Mouse (Mus musculus) cortical plate, adult 2 months (tissue): ENCODE measurements around the gene Wdr24. TPM values are rescaled to one million over a fixed set of nuclear protein-coding genes. Genes with fewer than 3 reads are reported as not detected.

Experiments used
- H3K27ac ChIP-seq: fragments of 200-500 bp; 2 replicates; pipeline ENCODE4 v1.5.1; 2012; ENCODE audit warnings: low read length, control low read depth, inconsistent platforms; ENCODE audit not compliant: insufficient read depth
- H3K4me1 ChIP-seq: fragments of 200-500 bp; 2 replicates; pipeline ENCODE4 v1.6.1; 2011; ENCODE audit warnings: low read length; ENCODE audit not compliant: control insufficient read depth, insufficient read depth
- H3K4me3 ChIP-seq: fragments of 200-500 bp; 2 replicates; pipeline ENCODE4 v1.5.1; 2011; ENCODE audit warnings: mild to moderate bottlenecking, low read length, control low read depth; ENCODE audit not compliant: insufficient read depth
- CTCF ChIP-seq: fragments of 200-500 bp; IDR thresholded peaks from 2 replicates; pipeline ENCODE4 v1.5.1; 2011; ENCODE audit warnings: mild to moderate bottlenecking, control low read depth, low read length; ENCODE audit not compliant: insufficient read depth; ENCODE audit errors: extremely low read depth
- POLR2A ChIP-seq: fragments of 200-500 bp; IDR thresholded peaks from 2 replicates; pipeline ENCODE4 v1.6.1; 2011; ENCODE audit warnings: mild to moderate bottlenecking, low read length, control low read depth; ENCODE audit not compliant: insufficient read depth; ENCODE audit errors: extremely low read depth
- polyA plus RNA-seq: library from polyadenylated mRNA; depleted of rRNA; stranded (reverse); fragments of >200 nt; gene quantifications from 2 replicates; pipeline ENCODE4 v1.2.3, GENCODE M21; 2012; rRNA removed

Gene Wdr24
- polyA plus RNA-seq, result 36.4 and 40.0 TPM in 2 replicates

GRCm38 (mm10) chr17:25823452-25823851 is at the start of gene Wdr24:
Wdr24 (plus strand) TSS chr17:25823627.
- Histone ChIP-seq H3K27ac (no peak within 1 kb of the TSS), H3K4me3 (peak within 1 kb of the TSS; percentile 65), H3K4me1 (peaks cover 7% of the 10 kb centered on the region)
- TF ChIP-seq POLR2A, result peak; percentile 61; the same call in 1 of the 2 replicates
- no peak for TF ChIP-seq CTCF

GRCm38 (mm10) chr17:25775318-25776062 is 47.9 kb upstream of the Wdr24 start:
- H3K4me1 ChIP-seq, result peaks cover 4% of the 10 kb centered on the region; the same call in 1 of the 2 replicates
- no peak overlapping the region for H3K27ac ChIP-seq
- TF ChIP-seq POLR2A (no peak), CTCF (no peak)
- no peak overlapping the region for H3K4me3 ChIP-seq

DNA sequence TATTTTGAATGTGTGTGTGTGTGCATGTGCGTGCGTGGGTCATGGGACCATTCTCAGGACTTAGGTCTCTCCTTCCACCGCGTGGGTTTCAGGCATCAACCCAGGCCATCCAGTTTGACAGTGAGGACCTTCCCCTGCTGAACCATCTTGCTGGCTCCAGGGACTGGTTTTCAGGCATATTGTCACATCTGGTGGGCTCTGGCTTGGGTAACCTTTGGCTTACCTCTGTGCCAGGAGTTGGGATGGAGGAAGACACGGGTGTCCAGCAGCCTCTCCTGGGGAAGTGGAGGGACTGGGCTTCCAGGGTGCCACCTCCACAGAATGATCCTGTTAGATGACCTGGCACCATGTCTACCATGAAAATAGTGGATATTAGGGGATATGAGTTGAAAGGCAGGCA is 45.5 kb upstream of the Wdr24 start:
- H3K4me1 ChIP-seq, result peaks cover 4% of the 10 kb centered on the region; the same call in 1 of the 2 replicates
- TF ChIP-seq POLR2A (no peak), CTCF (no peak)
- H3K27ac ChIP-seq, result no peak overlapping the region
- H3K4me3 ChIP-seq, result no peak overlapping the region

DNA sequence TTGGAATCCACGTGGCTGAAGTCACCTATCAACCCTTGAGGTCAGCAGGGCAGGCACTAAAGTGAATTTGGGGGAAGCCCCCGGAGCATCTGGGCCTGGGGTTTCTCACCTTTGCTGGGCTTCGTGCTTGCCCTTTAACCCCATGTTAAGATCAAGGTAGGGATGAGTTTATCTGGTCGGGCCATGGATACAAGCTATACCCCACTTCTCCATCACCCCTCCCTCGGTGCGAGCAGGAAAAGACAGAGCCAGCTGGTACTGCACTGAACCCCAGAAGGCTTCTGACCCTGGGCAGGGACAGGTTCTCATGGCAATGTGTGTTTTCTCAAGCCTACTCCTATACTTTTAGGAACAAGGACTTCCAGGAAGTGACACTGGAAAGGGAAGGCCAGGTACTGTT is 42.1 kb upstream of the Wdr24 start:
- no peak for TF ChIP-seq POLR2A
- TF ChIP-seq CTCF, result no peak
- H3K27ac ChIP-seq, result no peak overlapping the region
- no peak overlapping the region for H3K4me3 ChIP-seq
- H3K4me1 ChIP-seq, result peaks cover 7% of the 10 kb centered on the region

DNA sequence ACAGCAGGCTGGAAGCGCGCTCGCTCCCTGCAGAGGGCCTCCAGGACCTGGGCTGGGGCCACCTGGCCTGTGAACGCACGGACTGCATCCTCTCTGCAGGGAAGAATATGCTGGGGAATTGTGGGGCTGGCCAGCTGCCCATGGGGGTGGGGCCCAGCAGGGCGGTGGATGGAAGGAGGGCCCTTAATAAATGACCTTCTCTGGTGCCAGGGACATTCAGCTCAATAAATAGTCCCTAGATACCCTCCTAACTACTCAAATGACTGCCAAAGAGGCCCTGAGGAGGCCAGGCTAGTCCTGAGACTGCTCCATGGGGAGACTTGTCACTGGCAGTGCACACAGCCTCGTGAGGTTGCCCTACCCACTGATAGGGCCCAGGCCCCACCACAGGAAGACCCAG is 40.3 kb upstream of the Wdr24 start:
- peaks cover 7% of the 10 kb centered on the region for H3K4me1 ChIP-seq
- peak overlapping the region; percentile 74; the same call in 1 of the 2 replicates for H3K4me3 ChIP-seq
- TF ChIP-seq POLR2A, result 0 out of 2 replicates have a peak, but pooled peaks have one; percentile 11
- no peak for TF ChIP-seq CTCF
- H3K27ac ChIP-seq, result no peak overlapping the region

DNA sequence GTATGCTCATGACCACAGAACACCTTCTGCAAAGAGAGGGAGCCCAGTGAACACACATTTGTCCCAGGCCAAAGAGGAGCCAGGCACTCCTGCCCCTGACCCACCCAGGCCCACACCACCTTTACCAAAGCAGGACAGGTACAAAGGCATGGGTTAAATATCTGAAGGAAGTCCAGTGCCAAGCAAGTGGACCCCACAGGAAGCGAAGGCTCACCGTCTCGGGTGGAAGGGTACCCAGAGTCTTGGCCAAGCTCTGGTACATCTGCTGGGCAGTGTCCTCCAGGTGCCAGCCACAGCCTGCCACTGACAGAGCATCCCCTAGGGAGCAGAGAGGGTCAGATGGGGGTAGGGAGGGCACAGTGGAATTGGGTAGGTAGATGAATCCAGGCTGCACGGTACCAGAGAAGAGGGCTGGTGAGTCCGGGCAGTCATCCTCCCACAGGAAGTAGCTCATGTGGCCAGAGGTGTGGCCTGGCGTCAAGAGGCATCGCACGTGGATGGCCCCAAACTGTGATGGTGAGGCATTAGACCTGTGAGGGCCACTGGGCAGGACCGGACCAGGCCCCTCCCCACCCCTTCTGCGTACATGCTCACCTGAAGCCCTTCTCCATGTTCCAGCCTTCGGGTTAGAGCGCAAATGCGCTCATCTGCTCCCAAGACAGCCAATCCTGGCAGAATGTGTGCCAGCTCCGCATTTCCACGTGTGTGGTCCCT is 39.4 kb upstream of the Wdr24 start:
- no peak for TF ChIP-seq CTCF
- TF ChIP-seq POLR2A, result no peak
- Histone ChIP-seq H3K4me3 (peak overlapping the region; percentile 74), H3K27ac (no peak overlapping the region), H3K4me1 (peaks cover 7% of the 10 kb centered on the region)

- peaks cover 7% of the 10 kb centered on the region for H3K4me1 ChIP-seq
- H3K4me3 ChIP-seq, result peak within 1 kb of the TSS; percentile 74
- TF ChIP-seq POLR2A (peak; percentile 94), CTCF (no peak)
- peak within 1 kb of the TSS; percentile 55; the same call in 1 of the 2 replicates for H3K27ac ChIP-seq
Measured at GRCm38 (mm10) chr17:25785281-25785745, 38.1 kb upstream of the Wdr24 start, which contains the start of gene Haghl. Haghl (minus strand) TSS chr17:25785673.

DNA sequence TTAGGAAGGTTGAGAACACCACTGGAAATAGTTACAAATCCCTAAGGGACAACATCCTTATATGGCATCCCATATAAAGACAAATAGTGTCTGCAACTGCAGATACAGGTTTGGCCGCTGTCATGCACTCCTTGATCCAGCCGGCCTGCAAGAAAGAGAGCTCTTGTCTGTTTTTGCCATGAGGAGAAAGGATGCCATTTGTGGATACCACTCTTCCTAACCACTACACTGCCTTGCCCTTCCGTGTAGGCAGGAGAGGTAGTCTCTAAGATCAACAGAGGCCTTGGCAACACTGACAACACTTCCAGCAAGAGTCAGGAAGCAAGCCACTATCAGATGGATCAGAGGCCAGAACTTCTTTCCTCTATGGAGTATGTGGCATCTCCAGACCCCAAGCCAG is 37.1 kb upstream of the Wdr24 start, which contains the start of gene Ccdc78:
Ccdc78 (plus strand) TSS at position 301 of the 400 bp plus-strand sequence.
- no peak for TF ChIP-seq POLR2A
- TF ChIP-seq CTCF, result no peak
- 0 out of 2 replicates have a peak within 1 kb of the TSS, but pooled peaks have one; percentile 55 for H3K27ac ChIP-seq
- peak within 1 kb of the TSS; percentile 74 for H3K4me3 ChIP-seq
- H3K4me1 ChIP-seq, result peaks cover 8% of the 10 kb centered on the region

DNA sequence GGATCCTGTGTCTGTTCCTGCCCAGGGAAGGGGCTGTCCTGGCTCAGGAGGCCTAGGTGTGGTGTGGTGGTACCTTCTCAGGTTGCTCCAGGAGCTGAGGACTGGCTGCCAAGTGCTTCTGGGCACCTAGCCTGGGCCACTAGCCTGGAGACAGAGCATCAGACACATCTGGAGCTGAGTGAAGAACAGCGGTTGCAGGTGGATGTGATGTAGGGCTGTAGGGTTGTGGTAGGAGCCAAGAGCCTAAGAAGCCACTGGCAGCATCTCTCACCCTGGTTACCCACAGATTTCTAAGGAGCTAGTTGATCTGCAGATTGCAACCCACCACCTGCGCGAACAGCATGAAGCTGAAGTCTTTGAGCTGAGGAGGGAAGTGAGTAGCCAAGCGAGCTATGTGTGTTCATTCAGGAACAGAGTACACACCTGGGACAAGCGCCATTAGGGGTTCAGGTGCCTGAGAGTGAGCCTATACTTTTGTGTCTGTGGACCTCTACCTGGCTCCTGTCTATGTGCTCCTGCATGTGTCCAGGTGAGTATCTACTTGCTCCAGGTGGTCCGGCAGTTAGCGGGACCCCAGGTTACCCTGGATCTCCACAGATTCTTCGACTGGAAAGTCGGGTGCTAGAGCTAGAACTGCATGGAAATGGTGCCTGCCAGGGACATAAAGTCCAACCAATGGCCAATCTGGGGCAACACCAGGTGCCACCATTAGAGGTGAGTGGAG is 36.5 kb upstream of the Wdr24 start:
- no peak overlapping the region for H3K27ac ChIP-seq
- H3K4me3 ChIP-seq, result no peak overlapping the region
- TF ChIP-seq POLR2A (0 out of 2 replicates have a peak, but pooled peaks have one; percentile 5), CTCF (no peak)
- H3K4me1 ChIP-seq, result peaks cover 10% of the 10 kb centered on the region
